Mouse (Mus musculus): ENCODE data around the gene Cntn5.

The Cntn5 gene

DNA sequence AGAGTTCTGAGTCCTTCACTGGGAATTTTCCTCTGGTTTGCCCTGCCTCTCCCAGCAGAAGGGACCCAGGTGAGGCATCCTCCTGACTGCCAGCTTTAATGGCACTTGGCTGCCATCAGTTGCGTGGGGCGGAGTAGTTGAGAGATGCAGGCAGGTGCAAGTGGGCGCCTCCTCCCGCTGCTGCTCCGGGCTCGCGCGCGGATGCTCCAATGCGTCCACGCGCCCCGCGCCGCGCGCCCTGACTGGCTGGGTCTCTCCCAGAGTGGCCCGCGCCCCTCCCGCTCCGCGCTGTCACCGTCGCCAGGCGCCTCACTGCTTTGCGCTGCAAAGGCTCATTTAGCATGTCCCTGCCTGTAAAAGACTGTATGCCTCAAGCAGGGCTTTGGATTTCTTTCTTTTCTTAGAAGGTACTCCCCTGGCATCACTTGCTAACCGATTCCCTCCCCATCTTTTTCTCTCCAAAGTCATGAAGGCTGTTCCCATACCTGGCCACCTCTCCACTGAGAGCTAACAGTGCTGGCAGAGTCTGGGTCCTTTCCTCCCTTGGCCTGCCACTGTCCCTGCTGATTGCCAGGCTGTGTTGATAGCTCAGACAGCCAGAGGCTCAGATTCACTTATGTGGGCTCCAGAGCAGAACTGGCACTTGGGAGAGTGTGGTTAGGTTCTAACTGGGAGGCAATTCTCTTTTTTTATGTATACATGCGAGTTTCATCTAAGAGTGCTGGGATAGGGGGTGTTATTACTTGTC, at the start of gene Cntn5:
Cntn5 (minus strand) TSS at position 160 of the 748 bp plus-strand sequence.
- DNase-seq: peak; percentile 16

DNA sequence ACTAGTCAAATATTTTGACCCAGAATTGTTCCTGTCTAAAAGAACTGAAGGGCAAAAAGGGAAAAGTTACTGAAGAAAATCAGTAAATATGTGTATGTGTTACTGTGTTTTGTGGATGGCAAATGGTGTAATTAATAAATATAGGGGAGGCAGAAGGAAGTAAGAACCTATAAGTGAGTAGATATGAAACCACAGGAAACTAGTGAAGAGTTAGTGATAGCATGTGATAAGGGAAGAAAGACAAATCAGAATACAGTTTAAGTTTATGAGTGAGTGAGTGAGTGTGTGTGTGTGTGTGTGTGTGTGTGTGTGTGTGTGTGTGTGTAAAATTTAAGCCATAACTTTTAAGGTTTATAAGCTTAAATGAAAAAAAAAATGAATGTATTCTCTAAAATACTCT, 45.9 kb upstream of the Cntn5 start:
- no peak for DNase-seq

DNA sequence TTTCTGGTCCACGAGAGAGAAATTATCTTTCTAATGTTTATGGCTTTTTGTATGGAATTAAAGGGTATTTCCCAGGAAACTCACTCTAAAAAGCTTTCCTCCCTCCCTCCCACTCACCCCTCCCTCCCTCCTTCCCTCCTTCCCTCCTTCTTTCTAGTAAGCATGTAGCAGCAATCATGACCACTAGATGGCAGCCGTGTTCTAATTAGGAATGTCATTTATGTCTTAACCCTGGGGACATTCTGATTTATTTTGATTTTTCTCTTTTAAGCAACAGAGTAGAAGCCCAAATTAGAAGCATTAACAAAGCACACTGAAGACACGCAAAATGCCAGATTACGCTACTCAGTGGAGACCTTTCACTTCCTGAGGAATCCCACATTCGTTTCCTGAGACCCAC, 5.0 kb upstream of the Cntn5 start:
- peak; percentile 57 for DNase-seq

DNA sequence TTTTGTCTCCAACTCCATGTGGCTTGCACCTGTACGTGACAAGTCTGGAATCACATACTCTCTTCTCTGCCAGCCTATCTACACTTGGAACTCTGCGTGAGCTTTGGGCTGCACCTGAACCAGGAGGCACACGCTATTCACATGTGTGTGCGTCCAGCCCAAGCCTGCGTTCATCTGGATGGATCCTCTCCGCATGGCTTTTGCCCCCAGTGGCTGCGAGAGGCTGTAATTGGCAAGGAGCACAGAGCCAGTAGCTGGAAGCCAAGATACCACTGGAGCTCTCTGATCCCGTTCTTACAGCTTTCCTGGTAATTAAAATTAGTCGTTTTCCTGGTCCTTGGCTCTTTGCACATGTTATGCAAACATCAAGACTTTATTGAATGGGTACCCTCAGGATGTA, 1.1 kb upstream of the Cntn5 start:
- no peak for DNase-seq

DNA sequence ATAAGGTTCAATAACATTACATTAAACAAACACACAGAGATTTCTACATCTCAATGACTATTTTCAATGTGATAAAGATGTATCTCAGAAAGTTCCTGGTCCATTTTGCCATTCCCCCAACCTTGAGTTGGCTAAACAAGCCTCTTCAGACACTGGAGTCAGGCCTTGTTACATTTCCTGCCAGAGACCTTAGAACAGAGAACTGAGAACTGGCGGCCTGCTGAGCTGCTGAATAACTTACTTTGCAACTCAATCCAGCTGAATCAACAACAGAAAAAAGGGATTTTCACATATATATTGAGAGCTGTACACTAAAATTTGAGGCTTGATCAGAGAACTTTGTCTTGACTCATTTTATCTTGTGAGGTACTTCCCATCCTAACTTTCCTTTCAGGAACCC, 24.8 kb downstream of the Cntn5 start:
- DNase-seq: no peak

DNA sequence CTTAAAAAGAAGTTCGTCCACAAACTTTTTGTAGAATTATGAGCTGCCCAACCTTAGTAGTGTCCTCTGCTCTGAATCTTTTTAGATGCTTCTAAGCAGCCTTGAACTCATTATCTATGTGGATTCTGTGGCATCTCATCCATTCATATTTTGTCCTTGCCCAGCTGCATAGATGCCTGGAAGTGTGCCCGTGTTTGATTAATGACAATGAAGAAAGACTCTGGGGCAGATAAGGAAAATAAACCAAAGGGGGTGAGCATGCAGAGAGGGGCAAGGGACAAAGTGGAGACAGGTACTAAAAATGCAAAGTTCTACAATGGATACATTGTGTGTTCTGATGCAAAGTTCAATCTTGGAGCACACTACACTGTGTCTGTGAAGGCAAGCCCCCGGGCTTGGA, 30.7 kb downstream of the Cntn5 start:
- no peak for DNase-seq

DNA sequence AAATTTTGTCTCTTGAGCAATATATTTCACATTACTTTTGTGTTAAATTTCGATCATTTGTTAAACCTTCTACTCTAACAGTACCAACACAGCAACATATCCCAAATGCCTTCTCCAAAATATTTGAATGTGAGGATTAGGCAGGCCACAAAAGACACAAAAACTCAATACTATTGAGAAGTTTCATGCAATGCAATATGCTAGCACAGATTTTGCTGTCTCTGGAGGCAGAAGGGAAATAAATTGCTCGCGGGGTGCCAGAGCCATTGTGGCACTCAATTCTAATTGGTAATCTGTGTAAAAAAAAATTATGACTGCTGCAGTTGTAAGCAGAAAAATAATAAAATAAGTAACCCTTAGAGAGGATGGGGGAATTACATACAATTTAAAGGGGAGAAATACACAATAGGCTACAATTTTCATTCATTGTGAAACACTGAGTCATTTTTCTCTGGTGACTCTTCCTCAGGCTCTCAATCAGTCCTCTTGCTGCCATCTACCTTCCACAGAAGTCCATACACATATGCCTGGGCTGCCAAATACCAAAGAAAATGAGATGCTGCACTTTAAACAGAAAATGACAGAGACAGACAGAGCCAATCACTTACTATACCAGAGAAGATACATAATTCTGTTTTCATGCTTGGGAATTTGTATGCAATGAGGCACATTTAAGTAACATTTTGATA, 48.2 kb downstream of the Cntn5 start:
- DNase-seq: no peak

DNA sequence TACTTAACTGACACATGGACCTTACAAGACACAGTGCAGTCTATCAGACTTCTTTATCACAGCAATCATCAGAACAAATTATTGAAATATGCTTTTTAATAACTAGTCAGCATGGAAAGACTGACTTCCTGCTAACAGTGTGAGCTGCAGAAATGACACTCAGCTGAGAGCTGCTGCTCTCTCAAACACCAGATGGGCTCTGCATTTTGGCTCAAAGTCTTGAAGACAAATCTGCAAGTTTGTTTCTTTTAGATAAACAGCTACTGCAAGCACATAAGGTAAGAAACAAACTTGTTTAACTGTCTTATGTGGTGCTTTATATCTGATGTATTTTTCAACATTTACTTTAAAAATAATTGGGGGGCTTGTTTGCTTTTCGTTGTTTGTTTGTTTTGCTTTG, 87.9 kb downstream of the Cntn5 start:
- DNase-seq: no peak

DNA sequence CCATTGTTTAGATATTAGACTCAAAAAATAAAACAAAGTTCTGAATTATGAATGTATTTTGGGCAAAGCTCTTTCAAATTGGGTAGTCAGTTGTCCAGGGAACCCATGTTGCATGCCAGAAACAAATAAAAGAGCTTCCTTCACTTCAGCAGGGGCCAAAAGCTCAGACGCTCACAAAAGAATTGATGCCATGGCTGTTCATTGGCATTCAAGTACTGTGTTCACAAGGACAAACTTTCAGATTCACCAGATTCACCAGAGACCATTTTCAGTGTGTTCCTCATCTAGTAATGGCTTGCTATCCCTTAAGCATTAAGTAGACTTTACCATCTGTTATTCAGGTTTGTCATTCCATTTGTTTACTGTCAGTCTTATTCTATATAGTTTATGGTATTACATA, 107.4 kb downstream of the Cntn5 start:
- DNase-seq: no peak

DNA sequence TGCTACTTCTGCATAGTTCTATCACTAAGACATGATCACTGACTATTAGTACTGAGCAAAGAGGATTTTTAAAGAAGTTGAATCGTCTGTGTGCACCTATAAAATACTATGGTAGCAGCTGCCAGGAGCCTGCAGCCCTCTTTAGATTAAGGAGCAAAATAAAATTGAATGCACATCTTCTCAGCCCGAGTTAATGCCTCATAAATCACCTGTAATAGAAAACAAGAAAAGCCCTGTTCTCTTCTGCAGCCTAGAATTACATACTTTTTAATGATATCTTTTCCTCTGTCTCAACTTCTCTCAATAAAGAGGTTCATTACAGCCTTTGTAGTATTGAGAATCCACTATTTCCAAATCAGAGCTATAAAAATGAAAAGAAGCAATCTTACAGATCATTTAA, 109.5 kb downstream of the Cntn5 start:
- DNase-seq: no peak

DNA sequence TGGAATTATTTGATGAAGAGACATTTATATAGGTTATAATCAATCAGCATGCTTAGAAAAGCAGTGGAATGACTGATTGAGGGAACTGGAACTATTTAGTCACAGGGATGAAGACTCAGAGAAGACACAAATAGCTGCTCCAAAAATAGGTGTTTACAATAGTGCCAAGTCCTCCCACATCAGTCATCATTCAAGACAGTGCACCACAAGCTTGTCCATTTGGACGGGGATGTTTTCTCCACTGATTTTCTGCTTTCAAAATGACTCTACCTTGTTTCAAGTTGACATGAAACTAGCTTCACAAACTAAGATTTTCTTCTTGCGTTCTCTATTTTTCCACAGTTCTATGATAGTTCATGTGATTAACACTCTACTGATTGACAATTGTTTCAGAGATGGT, 172.7 kb downstream of the Cntn5 start:
- no peak for DNase-seq

DNA sequence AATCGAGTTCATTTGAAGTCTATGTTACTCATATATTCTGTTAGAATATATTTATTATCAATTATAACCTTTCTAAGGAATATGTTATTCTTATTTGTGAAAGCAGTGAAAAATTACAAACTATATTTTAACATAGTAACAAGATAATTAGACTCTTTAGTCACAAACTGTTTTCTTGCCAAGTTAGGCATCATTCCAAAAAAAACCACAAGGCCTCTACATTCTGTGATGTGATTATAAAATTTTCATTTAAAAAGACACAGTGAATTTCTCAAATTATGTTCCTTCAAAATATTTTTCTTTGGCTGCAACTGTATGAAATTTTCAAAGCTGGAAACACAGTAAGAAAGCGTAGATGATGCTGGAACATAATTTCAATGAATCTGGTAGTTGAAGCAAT, 180.4 kb downstream of the Cntn5 start:
- no peak for DNase-seq

DNA sequence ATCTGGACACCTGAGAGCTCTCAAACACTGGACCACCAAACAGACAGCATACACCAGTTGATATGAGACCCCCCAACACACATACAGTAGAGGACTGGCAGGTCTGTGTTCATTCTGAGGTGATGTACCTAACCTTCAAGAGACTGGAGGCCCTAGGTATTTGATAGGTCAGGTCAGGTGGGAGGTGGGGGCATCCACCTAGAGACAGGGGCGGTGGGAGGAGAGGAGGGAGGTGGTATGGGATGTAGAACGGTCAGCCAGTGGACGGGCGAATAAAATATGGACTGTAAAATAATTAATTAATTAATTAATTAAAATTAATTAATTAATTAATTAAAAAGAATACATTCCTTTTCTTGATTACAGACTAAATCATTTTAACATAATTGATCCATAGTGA, 182.5 kb downstream of the Cntn5 start:
- no peak for DNase-seq

DNA sequence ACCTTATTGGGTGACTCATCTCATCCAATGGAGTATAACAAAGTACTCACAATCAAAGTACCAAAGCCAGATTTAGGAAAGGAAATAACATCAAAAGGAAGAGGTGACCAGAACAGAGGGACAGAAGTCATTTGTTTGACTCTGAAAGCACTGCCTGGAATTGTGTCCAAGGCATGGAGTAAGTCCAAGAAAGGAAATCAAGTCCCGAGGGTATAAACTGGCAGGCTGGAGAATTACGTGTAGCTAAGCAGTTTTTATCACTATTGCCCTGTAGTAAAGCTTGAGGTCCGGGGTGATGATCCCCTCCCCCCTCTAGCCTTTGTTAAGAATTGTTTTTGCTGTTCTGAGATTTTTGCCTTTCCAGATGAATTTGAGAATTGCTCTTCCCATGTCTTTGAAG, 185.6 kb downstream of the Cntn5 start:
- DNase-seq: no peak

DNA sequence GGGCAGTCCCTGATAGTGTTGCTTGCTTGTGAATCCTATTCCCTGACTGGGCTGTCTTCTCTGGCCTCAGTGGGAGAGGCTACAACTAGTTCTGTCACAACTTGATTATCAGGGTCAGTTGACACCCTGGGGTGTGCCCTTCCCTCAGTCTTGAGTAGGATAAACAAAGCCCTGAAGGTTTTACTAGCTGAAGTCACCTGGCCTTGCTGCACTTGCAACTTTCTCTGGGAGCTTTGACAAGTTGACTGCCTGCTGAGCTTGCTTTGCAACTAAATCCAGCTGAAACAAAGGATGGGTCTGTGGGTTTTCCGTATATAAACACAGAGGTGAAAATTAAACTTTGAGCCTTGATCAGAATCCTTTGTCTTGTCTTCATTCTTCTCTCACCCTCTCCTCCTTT, 190.9 kb downstream of the Cntn5 start:
- no peak for DNase-seq

DNA sequence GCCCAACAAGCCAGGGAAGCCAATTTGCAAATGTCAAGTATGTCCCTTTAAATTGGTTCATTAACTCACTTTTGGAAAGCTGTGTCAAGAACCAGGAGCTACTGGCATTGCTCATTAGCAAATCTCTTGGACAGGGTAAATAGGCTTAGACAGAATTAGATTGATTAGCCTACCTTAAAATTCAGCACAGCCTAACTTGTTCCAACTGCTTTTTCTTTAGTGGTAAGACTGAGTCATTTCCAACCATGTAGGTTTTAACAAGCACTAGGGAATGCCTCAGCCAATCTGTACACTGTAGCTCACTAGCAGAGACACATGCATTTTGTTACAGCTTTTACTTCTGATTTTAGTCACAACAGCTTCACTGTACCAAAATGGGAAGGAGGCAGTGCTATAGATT, 222.9 kb downstream of the Cntn5 start:
- DNase-seq: no peak

DNA sequence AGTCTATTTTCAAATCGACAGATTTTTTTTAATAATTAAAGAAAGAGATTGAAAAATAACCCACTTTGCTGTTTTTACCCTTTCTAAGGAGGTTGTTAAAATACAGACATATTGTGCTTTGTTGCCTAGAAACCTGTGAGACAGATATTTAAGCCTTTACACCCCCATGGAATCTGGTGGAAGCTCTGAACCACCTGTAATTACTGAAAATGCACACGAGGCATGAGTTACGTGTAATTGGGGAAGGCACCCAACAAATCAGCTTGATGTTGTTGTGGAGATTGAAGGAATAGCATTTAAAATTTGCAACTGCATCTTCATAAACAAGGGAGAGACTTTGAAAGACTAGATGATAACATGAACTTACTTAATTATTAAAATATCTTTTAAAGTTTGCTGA, 223.4 kb downstream of the Cntn5 start:
- DNase-seq: no peak

DNA sequence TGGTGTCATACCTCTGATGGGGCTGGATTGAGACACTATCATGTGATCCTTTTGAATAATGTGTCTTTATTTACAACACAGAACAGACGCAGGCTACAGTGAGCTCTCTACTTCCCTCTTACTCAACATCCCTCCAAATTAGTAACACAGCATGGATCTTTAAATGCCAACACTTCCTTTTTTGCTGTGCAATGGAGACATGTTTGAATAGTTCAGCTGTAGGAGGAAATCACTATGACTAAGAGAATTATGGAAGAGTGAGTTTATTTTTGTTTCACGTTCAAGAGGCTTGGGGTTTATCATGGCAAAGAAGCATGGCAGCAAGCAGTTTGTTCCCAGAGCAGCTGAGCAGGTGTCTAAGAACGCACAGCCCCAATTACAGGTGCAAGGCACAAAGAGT, 235.9 kb downstream of the Cntn5 start:
- no peak for DNase-seq

DNA sequence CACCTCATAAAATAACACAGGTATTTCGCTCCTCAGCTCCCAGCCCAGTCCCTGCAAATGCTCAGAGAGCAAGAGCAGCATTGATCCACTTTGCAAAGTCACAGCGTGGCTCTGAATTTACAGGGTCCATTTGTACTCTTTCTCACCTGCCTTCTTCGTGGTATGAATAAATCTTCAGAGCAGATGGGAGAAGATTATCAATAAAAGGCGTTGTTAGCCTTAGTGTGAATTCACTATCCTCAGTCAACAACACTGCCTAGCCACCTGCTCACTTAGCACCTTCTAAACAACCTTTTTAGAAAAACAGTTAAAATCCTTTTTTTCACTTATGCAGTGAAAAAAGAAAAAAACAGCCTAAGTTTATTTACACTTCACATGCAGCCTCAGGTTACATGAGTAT, 237.1 kb downstream of the Cntn5 start:
- no peak for DNase-seq

DNA sequence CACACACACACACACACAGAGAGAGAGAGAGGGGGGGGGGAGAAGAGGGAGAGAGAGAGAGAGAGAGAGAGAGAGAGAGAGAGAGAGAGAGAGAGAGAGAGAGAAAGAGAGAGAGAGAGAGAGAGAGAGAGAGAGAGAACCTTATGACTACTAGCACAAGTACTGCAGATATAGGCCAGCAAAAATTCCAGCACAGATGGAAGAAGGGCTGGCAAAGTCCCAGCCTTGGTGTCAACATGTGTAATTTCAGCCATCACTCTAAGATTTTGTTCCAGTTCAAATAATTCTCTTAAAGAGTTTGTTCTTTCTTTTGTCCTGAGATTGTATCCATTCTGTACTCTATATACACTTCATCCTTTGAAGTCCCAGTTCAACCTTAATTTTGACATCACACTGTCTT, 238.8 kb downstream of the Cntn5 start:
- no peak for DNase-seq

DNA sequence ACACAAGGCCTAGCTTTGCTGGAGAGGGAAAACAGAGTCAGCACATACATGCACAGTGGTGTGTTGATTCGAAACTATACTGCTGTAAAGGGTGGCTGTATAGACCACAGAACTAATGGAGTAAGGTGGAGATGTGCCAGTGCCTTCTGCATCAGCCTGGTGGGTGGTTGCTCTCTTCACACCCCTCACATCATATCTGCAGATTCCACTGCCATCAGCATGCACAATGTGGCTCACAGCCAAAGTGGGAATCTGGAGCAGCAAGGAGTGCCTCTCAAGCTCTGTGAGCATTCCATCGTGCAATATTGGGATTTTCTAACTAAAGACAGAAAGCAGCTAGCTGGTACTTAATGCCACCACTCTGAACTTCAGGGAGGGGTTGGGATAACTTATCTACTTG, 241.5 kb downstream of the Cntn5 start:
- DNase-seq: no peak

DNA sequence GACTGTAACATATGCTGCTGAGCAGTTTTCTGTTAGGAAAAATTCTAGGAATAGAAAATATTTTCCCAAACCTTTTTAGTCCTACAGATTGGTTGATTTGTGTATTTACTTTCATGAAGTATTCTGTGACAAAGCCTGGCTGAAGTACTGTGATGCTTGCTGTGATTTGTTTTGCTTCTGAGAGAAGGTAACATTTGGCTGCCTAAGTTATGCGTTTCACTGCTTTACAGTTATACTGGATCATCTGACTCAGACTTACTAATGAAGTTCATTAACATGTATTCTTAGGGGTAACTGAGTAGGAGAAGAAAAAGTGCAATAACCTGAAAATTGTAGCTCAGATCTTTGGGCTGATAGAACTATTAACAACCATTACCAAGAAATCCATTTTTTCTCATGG, 245.1 kb downstream of the Cntn5 start:
- DNase-seq: no peak

DNA sequence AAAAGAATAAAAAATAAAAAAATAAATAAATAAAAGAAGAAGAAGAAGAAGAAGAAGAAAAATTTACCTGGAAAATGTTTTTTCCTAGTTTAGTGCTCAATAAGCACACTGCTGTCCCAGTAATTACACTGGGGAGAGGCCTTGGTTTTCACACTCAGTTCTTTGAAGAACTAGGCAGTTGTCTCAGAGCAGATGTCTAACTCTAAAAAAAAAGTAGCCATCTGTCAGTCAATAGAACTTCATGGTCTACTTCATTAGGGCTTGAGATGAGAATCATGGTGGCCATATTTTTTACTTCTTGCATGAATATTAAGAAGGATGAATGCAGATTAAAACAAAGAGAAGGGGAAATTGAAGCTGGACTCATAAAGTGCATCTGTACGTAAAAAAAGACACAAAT, 246.5 kb downstream of the Cntn5 start:
- no peak for DNase-seq

DNA sequence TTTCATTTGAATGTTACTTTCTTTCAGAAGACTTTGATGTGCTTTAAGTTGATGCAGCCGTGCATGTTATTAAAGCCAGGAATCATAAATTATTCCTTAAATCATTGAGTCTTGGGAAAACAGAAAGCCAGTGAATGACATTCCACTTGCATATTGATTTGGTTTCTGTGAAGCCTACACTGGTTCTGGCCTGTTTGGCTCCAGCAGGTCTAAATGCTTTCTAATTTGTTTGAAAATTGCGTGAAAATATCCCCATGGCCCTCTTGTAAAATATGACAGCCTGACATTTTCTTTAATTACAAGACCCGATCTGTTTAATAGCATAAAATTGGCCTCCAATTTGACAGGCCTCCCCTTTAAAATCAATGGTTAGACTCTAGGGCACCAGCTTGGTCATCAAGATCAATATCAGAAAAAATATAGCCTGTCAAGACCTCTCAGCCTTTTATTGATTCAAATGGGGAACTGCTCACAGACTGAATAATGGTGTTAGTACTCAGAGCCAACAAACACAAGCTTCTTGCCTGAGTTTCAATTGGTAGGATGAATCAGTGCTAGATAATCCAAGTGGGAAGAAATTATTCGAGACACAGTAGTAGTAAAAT, 247.3 kb downstream of the Cntn5 start:
- DNase-seq: no peak

DNA sequence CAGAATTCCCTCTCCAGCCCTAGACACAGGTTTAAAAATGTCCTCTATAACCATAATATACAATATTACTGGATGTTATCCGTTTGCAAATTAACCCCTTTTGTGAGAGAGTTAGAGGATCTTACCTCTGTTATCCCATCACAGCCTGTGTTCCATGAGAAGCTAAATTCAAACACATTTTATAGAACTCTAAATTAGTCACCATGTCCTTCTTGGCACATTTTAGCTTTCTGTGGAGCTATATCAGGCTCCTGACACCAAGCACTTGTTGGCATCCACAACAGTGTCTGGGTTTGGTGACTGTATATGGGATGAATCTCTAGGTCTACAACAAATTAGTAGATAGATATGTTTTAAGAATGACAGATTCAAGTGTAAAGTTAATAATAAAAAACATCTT, 253.9 kb downstream of the Cntn5 start:
- DNase-seq: no peak
